Mouse (Mus musculus): ENCODE measurements around the gene Myo9a. TPM values are rescaled to one million over a fixed set of nuclear protein-coding genes. Genes with fewer than 3 reads are reported as not detected.
A peak's percentile ranks its signal among the peaks of the same experiment; 100 is the strongest.

The Myo9a gene
- polyA plus RNA-seq (2015; fragmentation: Nextera tagmentation; extraction: Ambion mirVana): 13.8 and 15.0 TPM in 2 replicates

DNA sequence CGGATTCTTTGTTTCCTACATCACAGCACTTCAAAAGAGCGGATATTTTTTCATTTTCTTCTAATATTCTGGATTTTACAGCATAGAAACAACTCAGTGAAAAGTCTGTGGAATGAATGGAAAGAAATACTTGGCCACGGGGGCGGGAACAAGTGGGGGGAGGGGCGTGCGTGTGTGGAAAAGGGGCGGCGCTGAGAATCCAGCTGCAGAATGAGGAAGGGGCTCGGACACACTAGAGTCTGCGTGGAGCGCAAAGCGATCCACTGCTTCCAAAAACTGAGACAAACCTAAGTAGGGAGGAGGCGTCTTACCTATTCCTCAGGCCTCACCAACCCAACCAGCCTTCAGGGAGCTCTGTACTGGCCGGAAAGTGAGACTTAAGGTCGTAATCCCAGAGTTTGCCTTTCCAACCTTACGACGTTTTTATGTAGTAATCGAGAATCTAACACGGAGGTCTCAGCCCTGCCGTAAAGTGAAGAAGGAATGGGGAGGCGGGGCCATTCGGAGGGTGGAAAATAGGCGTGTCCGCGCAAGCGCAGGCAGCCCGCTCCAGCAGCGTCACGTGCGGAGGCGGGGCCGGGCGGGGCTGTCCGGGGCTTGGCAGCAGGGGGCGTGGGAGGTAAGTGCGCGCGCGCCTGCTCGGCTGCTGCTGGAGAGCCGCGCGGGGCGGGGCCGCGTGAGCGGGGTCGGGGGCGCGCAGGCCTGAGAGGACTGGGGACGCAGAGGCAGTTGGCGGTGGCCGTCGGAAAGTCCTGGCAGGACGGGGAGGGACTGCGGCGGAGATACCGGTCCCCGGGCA is at the start of gene Myo9a, which contains the start of gene Senp8:
Gene Myo9a (plus strand): TSS at position 630 of the 799 bp plus-strand sequence.
Gene Senp8 (minus strand): TSS at position 444 of the 799 bp plus-strand sequence.
- Histone ChIP-seq H3K4me1 (ENCODE audit: control insufficient read depth, insufficient read depth, low read length) (no peaks in the 10 kb centered on the region; the same call in 1 of the 2 replicates), H3K27ac (ENCODE audit: low read length) (peak within 1 kb of the TSS; percentile 96), H3K9ac (ENCODE audit: low read length) (peak within 1 kb of the TSS; percentile 91), H3K27me3 (ENCODE audit: control insufficient read depth, insufficient read depth, low read length) (no peaks in the 10 kb centered on the region), H3K36me3 (ENCODE audit: control insufficient read depth, insufficient read depth, low read length) (no peaks in the 10 kb centered on the region), H3K4me3 (replicated peaks; ENCODE audit: low read length) (peak within 1 kb of the TSS; percentile 78), H3K9me3 (replicated peaks; ENCODE audit: control insufficient read depth, low read length) (no peaks in the 10 kb centered on the region), H3K4me2 (ENCODE audit: low read depth, low read length) (peak within 1 kb of the TSS; percentile 78)
- WGBS: under 1% methylated on average over 59 of the region's 59 CpGs
- peak; percentile 95 for ATAC-seq (ENCODE audit: insufficient read depth, low FRiP score)

DNA sequence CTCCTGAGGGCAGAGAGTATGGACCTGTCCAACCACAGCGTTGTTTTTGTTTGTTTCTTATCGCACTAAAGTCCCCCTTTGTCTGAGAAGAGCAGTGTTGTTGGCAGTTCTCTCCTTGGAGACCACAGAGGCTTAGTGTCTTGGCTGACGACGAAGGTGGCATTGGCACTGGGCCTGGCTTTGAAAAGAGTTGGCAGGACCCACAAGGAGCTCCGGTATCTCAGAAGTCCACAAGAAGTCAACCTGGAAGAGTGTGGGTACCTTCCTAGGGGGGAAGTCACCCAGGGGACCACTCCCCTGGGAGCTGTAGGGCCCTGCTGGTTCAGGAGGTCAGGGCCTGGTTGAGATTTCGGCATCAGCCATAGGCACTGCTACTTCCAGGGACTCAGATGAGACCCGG is 49.6 kb upstream of the Myo9a start:
- WGBS: 81% methylated on average over 7 of the region's 7 CpGs
- no peak overlapping the region for H3K9ac ChIP-seq (ENCODE audit: low read length)
- H3K27me3 ChIP-seq (ENCODE audit: control insufficient read depth, insufficient read depth, low read length): no peaks in the 10 kb centered on the region
- no peak overlapping the region for H3K27ac ChIP-seq (ENCODE audit: low read length)
- H3K4me3 ChIP-seq (replicated peaks; ENCODE audit: low read length): no peak overlapping the region
- H3K9me3 ChIP-seq (replicated peaks; ENCODE audit: control insufficient read depth, low read length): no peaks in the 10 kb centered on the region
- H3K4me2 ChIP-seq (ENCODE audit: low read depth, low read length): no peak overlapping the region
- H3K4me1 ChIP-seq (ENCODE audit: control insufficient read depth, insufficient read depth, low read length): no peaks in the 10 kb centered on the region
- H3K36me3 ChIP-seq (ENCODE audit: control insufficient read depth, insufficient read depth, low read length): no peaks in the 10 kb centered on the region
- ATAC-seq (ENCODE audit: insufficient read depth, low FRiP score): no peak

DNA sequence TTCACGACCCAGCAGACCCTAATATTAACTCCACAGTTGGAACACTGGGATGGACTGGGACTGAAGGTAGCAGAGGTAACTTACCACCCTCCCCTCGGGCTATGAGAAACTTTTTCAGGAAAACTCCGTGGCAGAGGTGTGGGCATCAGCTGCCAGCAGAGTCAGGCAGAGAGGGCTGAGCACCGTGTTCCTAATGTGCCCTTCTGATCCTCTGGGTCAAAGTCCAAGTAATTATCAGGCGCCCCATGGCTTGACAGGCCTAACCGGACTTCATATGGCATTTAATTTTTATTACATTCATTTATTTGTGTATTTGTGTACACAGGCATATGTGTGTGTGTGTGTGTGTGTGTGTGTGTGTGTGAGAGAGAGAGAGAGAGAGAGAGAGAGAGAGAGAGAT is 47.6 kb upstream of the Myo9a start:
- no peak overlapping the region for H3K4me3 ChIP-seq (replicated peaks; ENCODE audit: low read length)
- H3K4me1 ChIP-seq (ENCODE audit: control insufficient read depth, insufficient read depth, low read length): peaks cover 6% of the 10 kb centered on the region
- WGBS: 51% methylated on average over 6 of the region's 6 CpGs
- no peaks in the 10 kb centered on the region for H3K9me3 ChIP-seq (replicated peaks; ENCODE audit: control insufficient read depth, low read length)
- H3K27ac ChIP-seq (ENCODE audit: low read length): no peak overlapping the region
- ATAC-seq (ENCODE audit: insufficient read depth, low FRiP score): no peak
- no peak overlapping the region for H3K9ac ChIP-seq (ENCODE audit: low read length)
- H3K27me3 ChIP-seq (ENCODE audit: control insufficient read depth, insufficient read depth, low read length): no peaks in the 10 kb centered on the region
- H3K36me3 ChIP-seq (ENCODE audit: control insufficient read depth, insufficient read depth, low read length): no peaks in the 10 kb centered on the region
- H3K4me2 ChIP-seq (ENCODE audit: low read depth, low read length): no peak overlapping the region

DNA sequence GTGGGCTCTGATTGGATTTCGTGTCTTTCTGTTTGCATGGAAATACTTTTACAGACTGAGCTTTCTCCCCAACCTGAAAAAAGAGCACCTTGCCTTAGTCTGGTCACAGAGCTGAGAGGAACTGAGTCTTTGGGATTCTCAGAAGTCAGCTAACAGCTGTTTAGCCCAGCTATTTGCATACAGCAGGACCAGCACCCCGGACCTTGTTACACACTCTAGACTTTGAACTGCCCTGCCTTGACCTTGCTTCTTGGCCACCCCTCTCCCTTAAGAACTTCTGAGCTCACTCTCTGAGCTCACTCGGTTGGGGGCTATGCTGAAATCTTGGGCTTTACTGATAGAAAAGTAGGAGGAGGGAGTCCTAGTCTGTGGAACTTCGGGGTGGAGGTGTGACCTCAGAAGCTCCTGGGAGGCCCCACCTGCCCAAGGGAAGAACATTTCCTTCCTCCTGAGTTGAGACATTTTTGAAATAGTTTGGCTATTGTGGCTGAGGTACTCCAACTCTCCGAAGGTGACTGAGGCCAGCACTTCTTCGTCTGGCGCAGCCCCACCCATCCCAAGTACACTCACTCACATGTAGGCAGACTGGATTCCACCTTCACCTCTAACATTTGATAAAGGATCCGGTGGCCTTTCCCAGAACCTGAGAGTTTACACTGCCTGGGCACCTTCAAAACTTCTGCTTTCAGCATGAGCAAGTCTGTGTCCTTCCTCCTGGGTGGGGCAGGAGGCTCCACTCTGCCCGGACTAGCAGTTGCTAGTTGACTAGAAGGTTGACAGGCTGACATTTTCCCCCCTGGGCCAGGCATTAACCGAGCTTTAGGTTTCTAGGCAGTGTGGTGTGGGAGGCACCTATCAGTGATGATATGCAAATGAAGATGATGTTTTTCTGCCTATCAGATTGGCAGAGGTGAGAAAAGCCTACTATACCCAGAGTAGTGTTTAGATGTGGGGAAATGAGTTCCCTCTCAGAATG is 43.6 kb upstream of the Myo9a start:
- H3K4me3 ChIP-seq (replicated peaks; ENCODE audit: low read length): no peak overlapping the region
- no peak overlapping the region for H3K4me2 ChIP-seq (ENCODE audit: low read depth, low read length)
- H3K27ac ChIP-seq (ENCODE audit: low read length): peak overlapping the region; percentile 8; the same call in 1 of the 2 replicates
- peaks cover 6% of the 10 kb centered on the region for H3K4me1 ChIP-seq (ENCODE audit: control insufficient read depth, insufficient read depth, low read length)
- 39% methylated on average over 10 of the region's 10 CpGs for WGBS
- no peaks in the 10 kb centered on the region for H3K36me3 ChIP-seq (ENCODE audit: control insufficient read depth, insufficient read depth, low read length)
- ATAC-seq (ENCODE audit: insufficient read depth, low FRiP score): peak; percentile 31; the same call in 1 of the 2 replicates
- no peaks in the 10 kb centered on the region for H3K27me3 ChIP-seq (ENCODE audit: control insufficient read depth, insufficient read depth, low read length)
- H3K9me3 ChIP-seq (replicated peaks; ENCODE audit: control insufficient read depth, low read length): no peaks in the 10 kb centered on the region
- H3K9ac ChIP-seq (ENCODE audit: low read length): no peak overlapping the region

- Histone ChIP-seq H3K36me3 (ENCODE audit: control insufficient read depth, insufficient read depth, low read length) (no peaks in the 10 kb centered on the region), H3K27ac (ENCODE audit: low read length) (no peak overlapping the region), H3K4me1 (ENCODE audit: control insufficient read depth, insufficient read depth, low read length) (peaks cover 6% of the 10 kb centered on the region), H3K27me3 (ENCODE audit: control insufficient read depth, insufficient read depth, low read length) (no peaks in the 10 kb centered on the region), H3K4me3 (replicated peaks; ENCODE audit: low read length) (no peak overlapping the region), H3K9ac (ENCODE audit: low read length) (no peak overlapping the region), H3K9me3 (replicated peaks; ENCODE audit: control insufficient read depth, low read length) (no peaks in the 10 kb centered on the region), H3K4me2 (ENCODE audit: low read depth, low read length) (no peak overlapping the region)
- WGBS: 87% methylated on average over 3 of the region's 3 CpGs
- ATAC-seq (ENCODE audit: insufficient read depth, low FRiP score): no peak
Measured at GRCm38 (mm10) chr9:59709225-59709624, 41.5 kb upstream of the Myo9a start.

- 0 out of 2 replicates have a peak, but pooled peaks have one; percentile 33 for ATAC-seq (ENCODE audit: insufficient read depth, low FRiP score)
- Histone ChIP-seq H3K9ac (ENCODE audit: low read length) (no peak overlapping the region), H3K36me3 (ENCODE audit: control insufficient read depth, insufficient read depth, low read length) (no peaks in the 10 kb centered on the region), H3K4me2 (ENCODE audit: low read depth, low read length) (no peak overlapping the region), H3K4me1 (ENCODE audit: control insufficient read depth, insufficient read depth, low read length) (peaks cover 3% of the 10 kb centered on the region; the same call in 1 of the 2 replicates), H3K9me3 (replicated peaks; ENCODE audit: control insufficient read depth, low read length) (no peaks in the 10 kb centered on the region), H3K27ac (ENCODE audit: low read length) (no peak overlapping the region), H3K27me3 (ENCODE audit: control insufficient read depth, insufficient read depth, low read length) (no peaks in the 10 kb centered on the region), H3K4me3 (replicated peaks; ENCODE audit: low read length) (no peak overlapping the region)
- WGBS: 53% methylated on average over 7 of the region's 7 CpGs
Measured at GRCm38 (mm10) chr9:59716275-59716898, 34.3 kb upstream of the Myo9a start.

DNA sequence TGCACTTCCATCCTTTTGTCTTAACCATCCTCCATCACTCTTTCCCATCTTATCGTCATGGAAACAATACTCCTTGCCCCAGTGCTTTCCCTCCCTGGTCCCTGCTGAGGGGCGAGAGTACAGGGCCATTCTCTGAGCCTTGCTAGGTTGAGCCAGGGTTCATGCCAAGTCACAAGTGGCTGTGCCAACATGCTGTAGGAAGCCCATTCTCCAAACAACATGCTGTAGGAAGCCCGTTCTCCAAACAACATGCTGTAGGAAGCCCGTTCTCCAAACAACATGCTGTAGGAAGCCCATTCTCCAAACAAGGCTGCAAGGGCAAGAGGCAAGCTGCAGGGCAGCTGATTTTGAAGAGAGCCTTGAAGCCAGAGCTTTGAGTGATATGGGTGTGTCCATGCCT is 32.5 kb upstream of the Myo9a start:
- Histone ChIP-seq H3K4me2 (ENCODE audit: low read depth, low read length) (no peak overlapping the region), H3K36me3 (ENCODE audit: control insufficient read depth, insufficient read depth, low read length) (no peaks in the 10 kb centered on the region)

GRCm38 (mm10) chr9:59721144-59721543 is 29.6 kb upstream of the Myo9a start:
- peaks cover 12% of the 10 kb centered on the region for H3K4me1 ChIP-seq (ENCODE audit: control insufficient read depth, insufficient read depth, low read length)
- no peak overlapping the region for H3K4me2 ChIP-seq (ENCODE audit: low read depth, low read length)
- H3K27me3 ChIP-seq (ENCODE audit: control insufficient read depth, insufficient read depth, low read length): no peaks in the 10 kb centered on the region
- H3K4me3 ChIP-seq (replicated peaks; ENCODE audit: low read length): no peak overlapping the region
- H3K9ac ChIP-seq (ENCODE audit: low read length): no peak overlapping the region
- no peak for ATAC-seq (ENCODE audit: insufficient read depth, low FRiP score)
- H3K36me3 ChIP-seq (ENCODE audit: control insufficient read depth, insufficient read depth, low read length): no peaks in the 10 kb centered on the region
- H3K27ac ChIP-seq (ENCODE audit: low read length): no peak overlapping the region
- WGBS: 86% methylated on average over 5 of the region's 5 CpGs
- H3K9me3 ChIP-seq (replicated peaks; ENCODE audit: control insufficient read depth, low read length): no peaks in the 10 kb centered on the region

More for the DNA sequence above, 32.5 kb upstream of the Myo9a start:
- Histone ChIP-seq H3K4me3 (replicated peaks; ENCODE audit: low read length) (no peak overlapping the region), H3K9me3 (replicated peaks; ENCODE audit: control insufficient read depth, low read length) (no peaks in the 10 kb centered on the region), H3K4me1 (ENCODE audit: control insufficient read depth, insufficient read depth, low read length) (peaks cover 4% of the 10 kb centered on the region; the same call in 1 of the 2 replicates), H3K9ac (ENCODE audit: low read length) (no peak overlapping the region), H3K27ac (ENCODE audit: low read length) (no peak overlapping the region), H3K27me3 (ENCODE audit: control insufficient read depth, insufficient read depth, low read length) (no peaks in the 10 kb centered on the region)
- ATAC-seq (ENCODE audit: insufficient read depth, low FRiP score): no peak
- 85% methylated on average over 4 of the region's 4 CpGs for WGBS

Measured in stomach, embryonic 16.5 days (tissue).